Mouse (Mus musculus) left cerebral cortex, adult 6 months (tissue): ENCODE measurements around the gene Gm17571. TPM values are rescaled to one million over a fixed set of nuclear protein-coding genes. Genes with fewer than 3 reads are reported as not detected.

Source experiments
- long read RNA-seq, 2 experiments: library from polyadenylated mRNA; unstranded; transcript quantifications; one replicate each; pipeline ENCODE4 v2.0.0; 2019 to 2020
- polyA plus RNA-seq: library from polyadenylated mRNA; unstranded; fragments of <200 nt; fragmentation: Nextera tagmentation; gene quantifications from 2 replicates; pipeline ENCODE4 v1.2.3, GENCODE M21; 2021

The Gm17571 gene
- polyA plus RNA-seq = not detected in 2 replicates
- long read RNA-seq, experiment 1 = 0 reads
- long read RNA-seq, experiment 2 = 0 reads

GRCm38 (mm10) chr9:13446703-13447285 lies at the start of gene Gm17571:
TSS of gene Gm17571 (minus strand) at chr9:13446753.

Other genes with a start within 250 kb of the Gm17571 start
- gene Jrkl, start 200.9 kb downstream of the Gm17571 start, polyA plus RNA-seq = 2.3 and 2.8 TPM in 2 replicates
- 4.9 and 5.5 TPM in 2 replicates for gene Ccdc82, start 199.8 kb downstream of the Gm17571 start, polyA plus RNA-seq
- 3.3 and 3.4 TPM in 2 replicates for gene Maml2, start 148.8 kb downstream of the Gm17571 start, polyA plus RNA-seq